Mouse (Mus musculus) stomach, embryonic 14.5 days (tissue): Measurements from ENCODE around the gene Hist2h3c2. TPM values are rescaled to one million over a fixed set of nuclear protein-coding genes. Genes with fewer than 3 reads are reported as not detected.

Experiments used
- ATAC-seq: fragments of 200-750 bp; cut with Nextera tagmentation; 2 replicates; pipeline ENCODE4 v1.8.0; 2017; ENCODE audit warnings: low read depth, moderate TSS enrichment; ENCODE audit not compliant: insufficient number of reproducible peaks, insufficient read depth, low FRiP score
- H3K27ac ChIP-seq: fragments of 300-500 bp; sonication (generic); 2 replicates; pipeline ENCODE4 v1.5.1; 2014; ENCODE audit warnings: mild to moderate bottlenecking, low read length, moderate library complexity, mixed read lengths
- H3K27me3 ChIP-seq: fragments of 300-500 bp; sonication (generic); 2 replicates; pipeline ENCODE4 v1.6.1; 2014; ENCODE audit warnings: low read length, control low read depth, mixed read lengths; ENCODE audit not compliant: control insufficient read depth, insufficient read depth
- H3K36me3 ChIP-seq: fragments of 300-500 bp; sonication (generic); 2 replicates; pipeline ENCODE4 v1.6.1; 2014; ENCODE audit warnings: mild to moderate bottlenecking, control low read depth, low read length, moderate library complexity, mixed read lengths; ENCODE audit not compliant: control insufficient read depth, insufficient read depth
- H3K4me1 ChIP-seq: fragments of 300-500 bp; sonication (generic); 2 replicates; pipeline ENCODE4 v1.6.1; 2014; ENCODE audit warnings: low read length, control low read depth, mixed read lengths; ENCODE audit not compliant: control insufficient read depth, insufficient read depth
- H3K4me2 ChIP-seq: fragments of 300-500 bp; sonication (generic); replicated peaks from 2 replicates; pipeline ENCODE4 v1.6.1; 2014; ENCODE audit warnings: low read depth, low read length, control low read depth
- H3K4me3 ChIP-seq: fragments of 300-500 bp; sonication (generic); 2 replicates; pipeline ENCODE4 v1.5.1; 2014; ENCODE audit warnings: low read depth, low read length, control low read depth
- H3K9ac ChIP-seq: fragments of 300-500 bp; sonication (generic); replicated peaks from 2 replicates; pipeline ENCODE4 v1.6.1; 2014; ENCODE audit warnings: low read depth, mild to moderate bottlenecking, control low read depth, low read length, moderate library complexity, mixed read lengths
- H3K9me3 ChIP-seq: fragments of 300-500 bp; sonication (generic); 2 replicates; pipeline ENCODE4 v1.6.1; 2016; ENCODE audit warnings: low read depth, low read length, control low read depth; ENCODE audit not compliant: control insufficient read depth
- WGBS: fragments of 180-500 bp; shearing (Covaris S2); extraction: QIAGEN DNeasy Blood & Tissue Kit; methylation state at CpG from one replicate; pipeline ENCODE4 v1.1.7; 2014; 5-methylcytosine and 5-hydroxymethylcytosine counted together
- microRNA-seq: library from miRNA; unstranded; fragments of <30 nt; microRNA quantifications from one replicate; pipeline ENCODE4, GENCODE M21; 2016
- polyA plus RNA-seq: library from polyadenylated mRNA; unstranded; fragments of >200 nt; fragmentation: Nextera tagmentation; extraction: Ambion mirVana; gene quantifications from 2 replicates; pipeline ENCODE4 v1.2.1, GENCODE M21; 2014

The Hist2h3c2 gene
- polyA plus RNA-seq, 1 experiment from 2014 or later: 6.2 TPM

GRCm38 (mm10) chr3:96198181-96198580, 40.7 kb downstream of the Hist2h3c2 start:
- Histone ChIP-seq H3K4me2 (peak overlapping the region; percentile 98), H3K9ac (no peak overlapping the region), H3K9me3 (no peaks in the 10 kb centered on the region), H3K36me3 (no peaks in the 10 kb centered on the region; the same call in 1 of the 2 replicates), H3K27ac (no peak overlapping the region), H3K4me1 (peaks cover 4% of the 10 kb centered on the region; the same call in 1 of the 2 replicates), H3K27me3 (no peaks in the 10 kb centered on the region), H3K4me3 (peak overlapping the region; percentile 52)
- peak; percentile 56; the same call in 1 of the 2 replicates for ATAC-seq
- 7% methylated on average over 6 of the region's 6 CpGs for WGBS

- under 1% methylated on average over 50 of the region's 50 CpGs for WGBS
- Histone ChIP-seq H3K9ac (peak overlapping the region; percentile 53), H3K27me3 (no peaks in the 10 kb centered on the region), H3K9me3 (no peaks in the 10 kb centered on the region), H3K4me1 (peaks cover 4% of the 10 kb centered on the region; the same call in 1 of the 2 replicates), H3K4me3 (peak overlapping the region; percentile 52), H3K36me3 (no peaks in the 10 kb centered on the region; the same call in 1 of the 2 replicates), H3K27ac (peak overlapping the region; percentile 86), H3K4me2 (peak overlapping the region; percentile 98)
- ATAC-seq: peak; percentile 88
Measured at GRCm38 (mm10) chr3:96197129-96197749, 41.7 kb downstream of the Hist2h3c2 start.

GRCm38 (mm10) chr3:96196437-96197128, 42.3 kb downstream of the Hist2h3c2 start:
- H3K9ac ChIP-seq: peak overlapping the region; percentile 53
- H3K27me3 ChIP-seq: no peaks in the 10 kb centered on the region
- H3K4me2 ChIP-seq: peak overlapping the region; percentile 98
- no peak for ATAC-seq
- H3K4me3 ChIP-seq: peak overlapping the region; percentile 52
- H3K9me3 ChIP-seq: no peaks in the 10 kb centered on the region
- H3K4me1 ChIP-seq: peaks cover 4% of the 10 kb centered on the region; the same call in 1 of the 2 replicates
- H3K36me3 ChIP-seq: no peaks in the 10 kb centered on the region; the same call in 1 of the 2 replicates
- WGBS: 16% methylated on average over 27 of the region's 27 CpGs
- H3K27ac ChIP-seq: peak overlapping the region; percentile 86

- Histone ChIP-seq H3K9ac (no peak overlapping the region), H3K27ac (no peak overlapping the region), H3K9me3 (no peaks in the 10 kb centered on the region), H3K4me3 (no peak overlapping the region), H3K27me3 (no peaks in the 10 kb centered on the region), H3K4me2 (no peak overlapping the region), H3K36me3 (no peaks in the 10 kb centered on the region; the same call in 1 of the 2 replicates), H3K4me1 (peaks cover 4% of the 10 kb centered on the region; the same call in 1 of the 2 replicates)
- ATAC-seq: no peak
- 89% methylated on average over 11 of the region's 11 CpGs for WGBS
Measured at GRCm38 (mm10) chr3:96195616-96196313, 43.2 kb downstream of the Hist2h3c2 start.

- no peaks in the 10 kb centered on the region for H3K9me3 ChIP-seq
- H3K4me3 ChIP-seq: no peak overlapping the region
- H3K4me2 ChIP-seq: no peak overlapping the region
- H3K27ac ChIP-seq: no peak overlapping the region
- peaks cover 4% of the 10 kb centered on the region; the same call in 1 of the 2 replicates for H3K4me1 ChIP-seq
- no peak for ATAC-seq
- H3K36me3 ChIP-seq: no peaks in the 10 kb centered on the region; the same call in 1 of the 2 replicates
- H3K27me3 ChIP-seq: no peaks in the 10 kb centered on the region
- WGBS: 86% methylated on average over 10 of the region's 10 CpGs
- H3K9ac ChIP-seq: no peak overlapping the region
Measured at GRCm38 (mm10) chr3:96194966-96195365, 44.0 kb downstream of the Hist2h3c2 start.

- Histone ChIP-seq H3K27ac (no peak overlapping the region), H3K9ac (no peak overlapping the region), H3K27me3 (no peaks in the 10 kb centered on the region), H3K9me3 (no peaks in the 10 kb centered on the region), H3K4me1 (peaks cover 4% of the 10 kb centered on the region; the same call in 1 of the 2 replicates), H3K36me3 (no peaks in the 10 kb centered on the region; the same call in 1 of the 2 replicates), H3K4me3 (no peak overlapping the region), H3K4me2 (no peak overlapping the region)
- no peak for ATAC-seq
- WGBS: 65% methylated on average over 12 of the region's 12 CpGs
Measured at GRCm38 (mm10) chr3:96192977-96193376, 46.0 kb downstream of the Hist2h3c2 start.

Small RNA genes within 50 kb of the gene (microRNA-seq; reads per million reads assigned to microRNA genes)
- not detected for gene Gm44492
- not detected for gene Gm47311
- gene Gm47313: not detected

Other genes starting within 250 kb of the Hist2h3c2 start
- gene Plekho1, start 243.1 kb downstream of the Hist2h3c2 start, polyA plus RNA-seq: 31.3 and 36.3 TPM in 2 replicates
- 22.5 and 26.8 TPM in 2 replicates for gene Vps45, start 180.7 kb downstream of the Hist2h3c2 start, polyA plus RNA-seq
- 13.9 and 16.2 TPM in 2 replicates for gene Otud7b, start 134.6 kb downstream of the Hist2h3c2 start, polyA plus RNA-seq
- 20.8 and 24.6 TPM in 2 replicates for gene Mtmr11, start 77.1 kb downstream of the Hist2h3c2 start, polyA plus RNA-seq
- 161 and 166 TPM in 2 replicates for gene Sf3b4, start 66.8 kb downstream of the Hist2h3c2 start, polyA plus RNA-seq
- gene Sv2a, start 58.0 kb downstream of the Hist2h3c2 start, polyA plus RNA-seq: 5.7 and 6.5 TPM in 2 replicates
- gene Bola1, start 19.4 kb downstream of the Hist2h3c2 start, polyA plus RNA-seq: 52.7 and 61.3 TPM in 2 replicates
- 1.6 and 2.6 TPM in 2 replicates for gene Hist2h2ab, start 19.3 kb downstream of the Hist2h3c2 start, polyA plus RNA-seq
- gene Hist2h2ac, start 18.2 kb downstream of the Hist2h3c2 start, polyA plus RNA-seq: 7.6 and 8.8 TPM in 2 replicates
- 9.7 and 9.8 TPM in 2 replicates for gene Hist2h2be, start 18.0 kb downstream of the Hist2h3c2 start, polyA plus RNA-seq
- 54.1 and 54.7 TPM in 2 replicates for gene Hist2h2aa2, start 1.1 kb upstream of the Hist2h3c2 start, polyA plus RNA-seq
- gene Hist2h2aa1, start 6.4 kb upstream of the Hist2h3c2 start, polyA plus RNA-seq: 12.3 and 17.2 TPM in 2 replicates
- 1.4 and 3.0 TPM in 2 replicates for gene Hist2h3c1, start 7.6 kb upstream of the Hist2h3c2 start, polyA plus RNA-seq
- 9.6 and 15.0 TPM in 2 replicates for gene Hist2h4, start 24.2 kb upstream of the Hist2h3c2 start, polyA plus RNA-seq
- 68.9 and 80.2 TPM in 2 replicates for gene Hist2h3b, start 29.5 kb upstream of the Hist2h3c2 start, polyA plus RNA-seq
- 20.5 and 23.7 TPM in 2 replicates for gene Hist2h2bb, start 30.6 kb upstream of the Hist2h3c2 start, polyA plus RNA-seq
- gene Fcgr1, start 54.8 kb upstream of the Hist2h3c2 start, polyA plus RNA-seq: 3.0 and 3.8 TPM in 2 replicates
- gene BC107364, start 213.2 kb upstream of the Hist2h3c2 start, polyA plus RNA-seq: not detected in 2 replicates